Mouse (Mus musculus) c-Kit-negative CD71-positive TER-119-positive erythroid progenitor cells, embryonic 14.5 days (primary cell): ENCODE measurements around the gene Pex16.

ENCODE experiments used
- DNase-seq: peaks from one replicate; pipeline ENCODE4 v3.0.0-alpha.2; 2013; ENCODE audit warnings: low read depth, low spot score

The Pex16 gene

DNA sequence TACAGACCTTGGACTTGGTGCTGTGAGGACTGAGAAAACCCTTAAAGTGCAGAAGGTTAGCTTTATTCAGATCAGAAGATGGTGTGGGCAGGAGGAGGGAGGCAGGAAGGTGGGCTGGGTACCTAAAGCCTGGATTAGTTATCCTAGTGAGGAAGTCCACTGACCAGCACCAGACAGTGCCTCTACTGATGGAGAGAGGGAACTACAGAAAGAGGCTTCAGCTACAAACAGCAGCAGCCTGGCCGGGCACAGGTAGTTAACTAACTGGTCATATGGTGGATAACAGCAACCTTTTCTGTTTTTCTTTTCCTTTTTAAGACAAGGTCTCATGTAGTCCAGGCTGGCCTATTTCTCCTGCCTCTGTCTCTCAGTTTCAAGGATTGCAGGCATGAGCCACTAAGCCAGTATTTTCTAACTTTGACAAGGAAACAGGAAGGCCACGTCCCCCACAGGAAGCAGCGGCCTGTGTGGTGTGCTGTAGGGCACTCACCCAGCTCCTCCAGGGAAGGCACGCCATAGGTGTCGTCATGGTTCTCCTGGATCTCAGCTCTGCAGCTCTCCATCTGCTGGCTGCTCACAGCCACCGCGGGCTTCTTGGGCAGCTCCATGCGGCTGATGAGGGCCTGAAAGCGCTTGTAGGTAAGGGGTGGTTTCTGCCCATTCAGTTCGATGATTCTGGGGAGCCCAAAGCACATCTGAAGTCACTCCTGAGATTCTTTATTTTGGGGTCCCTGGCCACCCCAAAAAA, 48.1 kb downstream of the Pex16 start:
- DNase-seq = no peak

GRCm38 (mm10) chr2:92423156-92423555, 48.7 kb downstream of the Pex16 start:
- DNase-seq = no peak

- no peak for DNase-seq
These were observed 49.4 kb downstream of the Pex16 start for GRCm38 (mm10) chr2:92423702-92424461.

DNA sequence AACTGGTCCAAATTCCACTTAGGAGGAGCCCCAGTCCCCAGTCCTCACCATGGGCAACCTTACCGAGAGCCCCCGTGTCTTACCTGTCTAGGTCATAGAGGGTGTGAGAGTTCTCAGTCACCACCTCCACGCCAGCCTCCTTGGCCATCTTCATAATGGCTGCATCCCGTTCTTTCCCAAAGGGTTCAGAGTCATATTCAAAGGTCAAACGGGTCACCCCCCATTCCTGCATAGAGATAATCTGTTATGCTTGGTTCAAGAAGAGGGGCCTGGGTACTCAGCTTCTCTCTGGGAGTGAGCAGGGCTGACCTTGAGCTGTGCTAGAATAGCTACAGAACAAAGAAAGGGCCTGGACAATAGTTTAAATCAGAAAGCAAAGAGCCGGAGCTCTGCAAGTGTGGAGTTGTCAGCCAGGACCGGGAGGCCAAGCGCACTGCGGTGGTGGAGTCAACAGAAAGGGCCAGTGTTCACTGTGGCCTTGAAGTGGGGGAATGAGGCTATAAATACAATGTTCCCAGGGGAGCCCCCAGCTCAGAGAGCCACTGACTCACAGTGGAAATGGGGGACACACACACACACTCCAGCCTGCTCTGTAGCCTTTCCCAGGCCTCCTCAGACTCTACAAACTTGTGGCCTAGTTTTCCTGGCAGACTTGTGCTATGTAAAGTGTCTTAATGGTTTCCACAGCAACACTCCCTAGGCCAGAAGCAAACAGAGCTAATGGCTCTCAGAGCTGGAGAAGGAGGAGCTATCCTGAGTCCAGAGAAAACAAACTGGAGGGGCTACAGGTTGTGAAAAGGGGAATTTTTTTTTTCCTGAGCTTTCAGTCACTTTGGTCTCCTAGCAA, 50.2 kb downstream of the Pex16 start:
- DNase-seq = no peak

DNA sequence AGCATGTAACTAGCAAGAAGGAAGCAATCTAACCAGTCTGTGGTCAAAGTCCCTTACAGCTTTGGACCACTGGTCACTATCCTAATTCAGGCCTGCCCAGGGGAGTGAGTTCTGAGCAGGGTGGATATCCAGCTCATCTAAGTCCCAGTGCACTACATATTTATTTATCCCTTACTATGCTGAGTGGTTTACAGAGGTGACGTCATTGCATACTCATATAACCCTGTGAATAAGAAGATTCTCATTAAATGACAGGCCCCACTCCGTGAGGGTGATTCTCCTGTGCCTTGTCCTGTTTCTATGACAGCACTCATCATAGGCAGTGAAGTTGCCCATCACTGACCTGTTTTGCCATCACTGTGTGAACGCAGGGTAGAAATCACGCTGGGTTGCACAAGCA, 50.9 kb downstream of the Pex16 start:
- DNase-seq = no peak

GRCm38 (mm10) chr2:92426426-92426825, 52.0 kb downstream of the Pex16 start:
- DNase-seq = no peak

- no peak for DNase-seq
These were observed 53.4 kb downstream of the Pex16 start for GRCm38 (mm10) chr2:92427882-92428281.

- DNase-seq = no peak
These were observed 55.6 kb downstream of the Pex16 start for GRCm38 (mm10) chr2:92430089-92430488.
